Mouse (Mus musculus) limb, embryonic 10.5 days (tissue): ENCODE data around the gene Fut11. TPM values are rescaled to one million over a fixed set of nuclear protein-coding genes. Genes with fewer than 3 reads are reported as not detected.

Experiments
- DNase-seq: peaks from one replicate; pipeline ENCODE4 v3.0.0-alpha.2; 2017; ENCODE audit warnings: low spot score
- H3K27ac ChIP-seq: fragments of 300-500 bp; sonication (generic); 2 replicates; pipeline ENCODE4 v1.5.1; 2016; ENCODE audit warnings: mild to moderate bottlenecking
- H3K27me3 ChIP-seq: fragments of 300-500 bp; sonication (generic); 2 replicates; pipeline ENCODE4 v1.6.1; 2016; ENCODE audit warnings: low read depth, mild to moderate bottlenecking; ENCODE audit not compliant: poor library complexity, severe bottlenecking
- H3K36me3 ChIP-seq: fragments of 300-500 bp; sonication (generic); 2 replicates; pipeline ENCODE4 v1.6.1; 2016; ENCODE audit warnings: mild to moderate bottlenecking, moderate library complexity
- H3K4me1 ChIP-seq: fragments of 300-500 bp; sonication (generic); 2 replicates; pipeline ENCODE4 v1.6.1; 2016
- H3K4me3 ChIP-seq: fragments of 300-500 bp; sonication (generic); 2 replicates; pipeline ENCODE4 v1.5.1; 2016; ENCODE audit warnings: mild to moderate bottlenecking, moderate library complexity
- H3K9me3 ChIP-seq: fragments of 300-500 bp; sonication (generic); replicated peaks from 2 replicates; pipeline ENCODE4 v1.6.1; 2016; ENCODE audit warnings: mild to moderate bottlenecking
- WGBS: fragments of 180-500 bp; shearing (Covaris S2); methylation state at CpG from one replicate; pipeline ENCODE4 v1.1.7; 2016; 5-methylcytosine and 5-hydroxymethylcytosine counted together
- polyA plus RNA-seq: library from polyadenylated mRNA; unstranded; fragments of >200 nt; fragmentation: Nextera tagmentation; extraction: Ambion mirVana; gene quantifications from 2 replicates; pipeline ENCODE4 v1.2.1, GENCODE M21; 2016

The Fut11 gene
- polyA plus RNA-seq, 1 experiment from 2014 or later: 20.4 TPM

DNA sequence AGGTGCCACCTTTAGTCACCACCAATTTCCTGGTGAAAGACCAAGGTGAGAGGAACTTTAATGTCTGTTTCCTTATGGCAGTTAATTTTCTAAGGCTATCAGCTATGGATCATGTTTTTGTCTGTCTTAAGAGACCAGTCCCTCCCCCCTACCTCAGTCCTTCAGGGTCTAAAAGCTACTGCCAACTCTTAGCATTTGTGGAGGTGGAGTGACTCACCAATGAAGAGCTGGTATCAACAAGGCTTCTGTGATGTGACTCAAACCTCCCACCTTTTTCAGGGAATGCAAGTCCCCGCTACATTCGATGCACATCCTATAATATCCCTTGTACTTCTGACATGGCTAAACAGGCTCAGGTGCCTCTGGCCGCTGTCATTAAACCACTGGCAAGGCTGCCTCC is 8.2 kb upstream of the Fut11 start:
- Histone ChIP-seq H3K27ac (no peak overlapping the region), H3K9me3 (no peaks in the 10 kb centered on the region), H3K4me3 (no peak overlapping the region), H3K27me3 (no peaks in the 10 kb centered on the region), H3K4me1 (no peaks in the 10 kb centered on the region), H3K36me3 (peaks cover 100% of the 10 kb centered on the region)
- 95% methylated on average over 3 of the region's 3 CpGs for WGBS
- no peak for DNase-seq

DNA sequence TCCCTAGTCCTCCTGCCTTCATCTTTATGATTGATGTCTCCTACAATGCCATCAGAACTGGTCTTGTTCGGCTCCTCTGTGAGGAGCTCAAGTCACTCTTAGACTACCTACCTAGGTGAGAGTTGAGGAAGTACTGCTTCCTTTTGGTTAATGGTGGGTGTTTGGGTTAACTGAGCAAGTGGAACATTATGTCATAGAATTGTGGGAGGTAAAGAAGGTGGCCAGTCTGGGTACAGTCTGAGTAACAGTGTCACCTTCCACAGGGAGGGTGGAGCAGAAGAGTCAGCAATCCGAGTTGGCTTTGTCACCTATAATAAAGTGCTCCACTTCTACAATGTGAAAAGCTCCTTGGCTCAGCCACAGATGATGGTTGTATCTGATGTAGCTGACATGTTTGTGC is 5.8 kb upstream of the Fut11 start:
- WGBS: 89% methylated on average over 2 of the region's 2 CpGs
- Histone ChIP-seq H3K4me3 (no peak overlapping the region), H3K9me3 (no peaks in the 10 kb centered on the region), H3K27me3 (no peaks in the 10 kb centered on the region), H3K4me1 (peaks cover 2% of the 10 kb centered on the region), H3K27ac (no peak overlapping the region), H3K36me3 (peaks cover 100% of the 10 kb centered on the region)
- DNase-seq: no peak

DNA sequence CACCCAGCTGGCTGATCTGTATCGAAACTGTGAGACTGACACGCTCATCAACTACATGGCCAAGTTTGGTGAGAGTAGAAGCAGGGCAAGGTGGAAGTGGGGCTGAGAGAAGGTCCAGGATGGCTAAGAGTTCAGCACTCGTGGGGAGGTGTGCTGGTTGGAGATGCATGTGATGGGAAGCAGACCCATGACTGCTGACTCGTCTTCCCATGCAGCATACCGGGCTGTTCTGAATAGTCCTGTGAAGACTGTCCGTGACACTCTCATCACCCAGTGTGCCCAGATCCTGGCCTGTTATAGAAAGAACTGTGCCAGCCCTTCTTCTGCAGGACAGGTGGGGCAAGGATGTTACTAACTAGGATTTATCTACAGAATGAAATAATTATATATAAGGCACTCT is 3.0 kb upstream of the Fut11 start:
- no peak for DNase-seq
- WGBS: 88% methylated on average over 6 of the region's 6 CpGs

DNA sequence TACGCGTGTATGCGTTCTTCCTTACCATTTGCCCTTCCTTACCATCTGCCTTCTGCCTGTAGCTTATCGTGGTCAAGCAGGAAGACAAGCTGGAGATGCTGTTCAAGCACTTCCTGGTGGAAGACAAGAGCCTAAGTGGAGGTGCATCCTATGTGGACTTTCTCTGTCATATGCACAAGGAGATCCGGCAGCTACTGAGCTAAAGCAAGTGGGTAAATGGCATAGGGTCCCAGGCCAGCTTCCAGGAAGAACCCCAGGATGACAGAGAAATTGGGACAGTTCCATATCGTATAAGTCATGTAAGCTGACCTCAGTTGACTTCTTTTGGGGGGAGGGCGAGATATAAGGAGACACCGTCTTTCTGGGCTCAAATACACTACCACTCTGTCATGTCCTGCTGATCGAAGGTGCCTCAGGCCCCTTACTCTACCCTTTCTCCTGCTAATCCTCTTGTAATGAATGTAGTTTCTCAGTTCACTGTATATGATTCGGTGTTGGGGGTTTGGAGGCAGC is 1.1 kb upstream of the Fut11 start:
- no peaks in the 10 kb centered on the region for H3K9me3 ChIP-seq
- peaks cover 78% of the 10 kb centered on the region for H3K36me3 ChIP-seq
- no peaks in the 10 kb centered on the region for H3K27me3 ChIP-seq
- H3K4me3 ChIP-seq: no peak overlapping the region
- 95% methylated on average over 10 of the region's 10 CpGs for WGBS
- no peak for DNase-seq
- H3K27ac ChIP-seq: no peak overlapping the region
- peaks cover 34% of the 10 kb centered on the region for H3K4me1 ChIP-seq

More for the DNA sequence above, 3.0 kb upstream of the Fut11 start:
- Histone ChIP-seq H3K9me3 (no peaks in the 10 kb centered on the region), H3K4me1 (peaks cover 23% of the 10 kb centered on the region), H3K36me3 (peaks cover 85% of the 10 kb centered on the region), H3K27ac (no peak overlapping the region), H3K4me3 (no peak overlapping the region), H3K27me3 (no peaks in the 10 kb centered on the region)

DNA sequence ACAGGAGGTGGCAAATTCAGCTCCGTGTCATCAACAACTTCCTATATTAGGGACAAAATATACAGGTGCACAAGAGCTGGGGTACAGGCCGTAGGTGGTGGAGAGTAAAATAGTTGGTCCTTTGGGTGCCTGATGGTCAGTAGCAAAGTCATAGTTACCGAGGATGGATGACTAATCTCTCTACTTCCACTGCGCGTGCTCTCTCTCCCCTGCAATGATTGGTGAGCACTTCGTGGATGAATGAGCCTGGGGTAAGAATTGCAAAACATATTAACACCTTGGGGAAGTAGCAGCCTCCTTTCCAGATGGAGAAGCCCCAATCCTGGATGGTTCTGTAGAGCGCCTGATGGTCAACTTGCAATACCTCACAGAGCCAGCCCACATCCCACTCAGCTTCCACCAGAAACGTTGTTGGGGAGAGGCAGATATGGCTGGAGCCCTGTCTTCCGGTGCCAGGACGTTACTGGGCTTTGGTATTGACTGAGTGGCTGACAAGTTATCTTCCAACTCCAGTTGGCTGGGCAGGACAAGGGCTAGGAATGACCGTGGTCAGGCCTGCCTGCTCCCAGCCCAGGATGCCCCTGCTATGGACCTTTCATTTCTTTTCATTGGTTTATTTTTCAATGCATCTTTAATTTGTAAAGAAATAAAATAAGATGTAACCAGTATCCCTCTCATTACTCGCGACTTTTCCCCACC is 434 bp upstream of the Fut11 start:
- no peaks in the 10 kb centered on the region for H3K27me3 ChIP-seq
- H3K4me1 ChIP-seq: peaks cover 34% of the 10 kb centered on the region
- no peak for DNase-seq
- peak overlapping the region; percentile 95 for H3K4me3 ChIP-seq
- peak overlapping the region; percentile 96 for H3K27ac ChIP-seq
- WGBS: 49% methylated on average over 13 of the region's 13 CpGs
- no peaks in the 10 kb centered on the region for H3K9me3 ChIP-seq
- peaks cover 78% of the 10 kb centered on the region for H3K36me3 ChIP-seq

DNA sequence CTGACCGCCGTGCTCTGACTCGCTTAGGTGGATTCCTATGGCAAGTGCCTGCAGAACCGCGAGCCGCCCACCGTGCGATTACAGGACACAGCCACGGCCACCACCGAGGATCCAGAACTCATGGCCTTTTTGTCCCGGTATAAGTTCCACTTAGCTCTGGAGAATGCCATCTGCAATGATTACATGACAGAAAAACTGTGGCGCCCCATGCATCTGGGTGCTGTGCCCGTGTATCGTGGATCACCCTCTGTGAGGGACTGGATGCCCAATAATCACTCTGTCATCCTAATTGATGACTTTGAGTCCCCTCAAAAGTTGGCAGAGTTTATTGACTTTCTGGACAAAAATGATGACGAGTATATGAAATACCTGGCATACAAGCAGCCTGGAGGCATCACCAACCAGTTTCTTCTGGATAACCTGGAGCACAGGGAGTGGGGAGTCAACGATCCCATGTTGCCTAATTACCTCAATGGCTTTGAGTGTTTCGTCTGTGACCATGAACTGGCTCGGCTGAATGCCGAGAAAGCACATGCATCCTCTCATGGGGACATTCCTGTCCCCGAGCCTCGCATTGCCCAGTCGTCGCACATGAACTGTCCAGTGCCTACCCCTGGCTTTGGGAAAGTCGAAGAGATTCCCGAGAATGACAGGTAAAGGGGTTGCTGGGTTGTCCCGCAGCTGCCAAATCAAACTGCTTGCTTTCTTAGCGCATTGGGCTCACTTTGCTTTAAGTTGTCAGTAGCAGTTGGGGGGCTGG is 1.2 kb downstream of the Fut11 start:
- Histone ChIP-seq H3K4me1 (peaks cover 37% of the 10 kb centered on the region), H3K27ac (peak overlapping the region; percentile 96)
- 19% methylated on average over 27 of the region's 27 CpGs for WGBS

DNA sequence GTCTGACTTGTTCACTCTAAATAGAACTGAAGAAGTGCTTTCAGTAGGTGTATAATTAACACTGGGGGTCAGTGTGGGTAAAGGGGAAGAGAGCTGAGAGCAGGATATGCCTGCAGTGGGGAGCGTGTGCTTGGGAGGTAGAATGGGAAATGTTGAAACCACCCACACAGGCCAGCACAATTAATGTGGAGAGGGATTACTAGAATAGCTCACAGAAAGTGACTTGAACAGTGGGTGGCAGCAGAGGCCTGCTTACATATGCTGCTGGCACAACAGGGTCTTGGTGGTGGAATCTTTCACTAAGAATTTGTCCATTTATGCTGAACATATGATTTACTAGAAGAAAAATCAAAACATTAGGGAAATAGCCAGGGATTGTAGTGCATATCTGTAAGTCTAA is 2.2 kb downstream of the Fut11 start:
- DNase-seq: no peak
- H3K9me3 ChIP-seq: no peaks in the 10 kb centered on the region
- WGBS: 27% methylated on average over 1 of the region's 1 CpGs
- H3K36me3 ChIP-seq: peaks cover 63% of the 10 kb centered on the region
- no peak overlapping the region for H3K27ac ChIP-seq
- no peaks in the 10 kb centered on the region for H3K27me3 ChIP-seq
- H3K4me3 ChIP-seq: peak overlapping the region; percentile 95
- peaks cover 45% of the 10 kb centered on the region for H3K4me1 ChIP-seq

More for the DNA sequence above, 1.2 kb downstream of the Fut11 start:
- Histone ChIP-seq H3K9me3 (no peaks in the 10 kb centered on the region), H3K27me3 (no peaks in the 10 kb centered on the region), H3K36me3 (peaks cover 73% of the 10 kb centered on the region), H3K4me3 (peak overlapping the region; percentile 95)
- DNase-seq: no peak

DNA sequence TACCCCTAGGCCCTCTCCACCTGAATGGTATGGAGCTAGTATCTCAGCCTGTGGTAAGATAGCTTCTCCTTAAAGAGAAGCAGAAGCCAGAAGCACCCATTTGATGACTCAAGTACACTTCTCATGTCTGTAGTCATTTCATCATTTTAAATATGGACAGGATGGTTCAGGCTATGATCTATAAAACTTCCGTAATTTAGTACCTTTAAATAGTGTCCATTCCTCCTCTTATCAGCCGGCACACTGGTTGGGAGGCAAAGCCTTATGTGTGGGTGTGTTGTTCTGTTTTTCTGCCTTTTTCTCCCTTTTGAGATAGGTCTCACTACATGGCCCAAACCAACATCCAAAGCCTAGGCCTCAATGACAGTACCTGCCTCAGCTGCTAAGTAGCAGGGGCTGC is 3.7 kb downstream of the Fut11 start:
- Histone ChIP-seq H3K9me3 (no peaks in the 10 kb centered on the region), H3K27ac (no peak overlapping the region), H3K4me3 (no peak overlapping the region), H3K27me3 (no peaks in the 10 kb centered on the region), H3K36me3 (peaks cover 47% of the 10 kb centered on the region), H3K4me1 (peaks cover 47% of the 10 kb centered on the region)
- WGBS: 94% methylated on average over 2 of the region's 2 CpGs
- no peak for DNase-seq

DNA sequence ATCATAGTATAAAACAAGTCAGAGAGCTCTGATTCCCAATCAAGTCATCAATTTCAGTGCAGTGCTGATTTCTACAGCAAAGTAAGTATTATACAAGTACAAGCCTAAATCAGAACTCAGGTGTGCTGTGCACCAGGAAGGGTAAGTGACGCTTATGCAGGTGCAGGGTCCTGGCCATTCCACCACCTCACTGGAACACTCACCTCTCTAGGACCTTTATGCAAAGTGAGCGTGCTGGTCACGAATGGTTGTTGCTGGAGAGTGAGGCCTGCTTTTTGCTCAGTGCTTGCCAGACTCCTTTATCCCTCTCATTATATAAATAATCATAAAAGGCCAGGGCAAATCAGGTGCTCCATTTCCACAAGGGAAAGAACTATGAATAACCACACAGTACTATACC is 5.6 kb downstream of the Fut11 start:
- no peak overlapping the region for H3K4me3 ChIP-seq
- H3K27ac ChIP-seq: no peak overlapping the region
- peaks cover 39% of the 10 kb centered on the region for H3K4me1 ChIP-seq
- H3K27me3 ChIP-seq: no peaks in the 10 kb centered on the region
- DNase-seq: no peak
- 93% methylated on average over 3 of the region's 3 CpGs for WGBS
- peaks cover 47% of the 10 kb centered on the region for H3K36me3 ChIP-seq
- H3K9me3 ChIP-seq: no peaks in the 10 kb centered on the region

DNA sequence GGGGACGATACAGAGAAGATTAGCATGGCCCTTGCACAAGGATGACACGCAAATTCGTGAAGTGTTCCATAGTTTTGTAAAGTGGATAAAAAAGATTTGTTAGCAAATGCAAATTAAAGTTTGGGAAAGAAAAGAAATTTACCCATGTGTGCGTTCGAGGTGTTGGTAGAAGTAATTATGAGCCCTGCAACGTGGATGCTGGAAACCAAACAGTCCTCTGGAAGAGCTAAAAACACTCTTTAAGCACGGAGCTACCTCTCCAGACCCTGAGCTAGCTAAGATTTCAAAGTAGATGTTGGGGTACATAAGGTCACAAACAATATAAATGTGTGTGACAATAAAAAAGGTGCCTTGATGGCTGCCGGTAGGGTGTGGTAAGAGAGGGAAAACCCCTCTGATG is 6.8 kb downstream of the Fut11 start:
- Histone ChIP-seq H3K27me3 (no peaks in the 10 kb centered on the region), H3K4me3 (peak overlapping the region; percentile 75), H3K4me1 (peaks cover 30% of the 10 kb centered on the region), H3K27ac (no peak overlapping the region), H3K36me3 (peaks cover 46% of the 10 kb centered on the region), H3K9me3 (no peaks in the 10 kb centered on the region)
- DNase-seq: no peak
- 83% methylated on average over 8 of the region's 8 CpGs for WGBS

DNA sequence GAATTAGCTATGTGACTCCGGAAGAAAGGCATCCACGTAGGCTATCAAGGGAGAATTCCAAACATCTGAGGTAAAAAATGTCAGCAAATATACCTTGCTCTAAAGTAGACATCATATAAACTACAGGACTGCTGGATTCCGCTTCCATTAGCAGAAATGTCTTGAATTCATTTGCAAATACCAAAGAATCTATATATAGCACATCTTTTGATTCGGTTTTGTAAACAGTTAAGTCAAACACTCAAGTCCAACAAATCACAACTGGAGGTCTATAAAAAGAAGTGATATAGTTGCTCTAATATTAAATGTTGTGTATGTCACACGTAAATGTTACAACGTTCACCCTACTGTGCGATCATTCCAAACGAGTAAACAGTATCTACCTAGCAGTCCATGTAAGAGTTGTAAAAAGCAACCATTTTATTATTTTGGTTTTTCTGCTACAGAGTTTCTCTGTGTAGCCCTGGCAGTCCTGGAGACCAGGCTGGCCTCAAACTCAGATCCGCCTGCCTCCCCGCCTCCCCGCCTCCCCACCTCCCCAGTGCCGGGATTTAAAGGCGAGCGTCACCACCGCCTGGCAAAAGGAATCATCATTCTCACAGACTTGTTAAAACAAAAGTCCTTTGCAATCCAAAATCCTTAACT is 7.5 kb downstream of the Fut11 start:
- no peak for DNase-seq
- no peaks in the 10 kb centered on the region for H3K27me3 ChIP-seq
- peaks cover 23% of the 10 kb centered on the region for H3K4me1 ChIP-seq
- H3K27ac ChIP-seq: peak overlapping the region; percentile 95
- H3K4me3 ChIP-seq: peak overlapping the region; percentile 75
- H3K9me3 ChIP-seq: no peaks in the 10 kb centered on the region
- peaks cover 46% of the 10 kb centered on the region for H3K36me3 ChIP-seq
- WGBS: 14% methylated on average over 15 of the region's 15 CpGs

DNA sequence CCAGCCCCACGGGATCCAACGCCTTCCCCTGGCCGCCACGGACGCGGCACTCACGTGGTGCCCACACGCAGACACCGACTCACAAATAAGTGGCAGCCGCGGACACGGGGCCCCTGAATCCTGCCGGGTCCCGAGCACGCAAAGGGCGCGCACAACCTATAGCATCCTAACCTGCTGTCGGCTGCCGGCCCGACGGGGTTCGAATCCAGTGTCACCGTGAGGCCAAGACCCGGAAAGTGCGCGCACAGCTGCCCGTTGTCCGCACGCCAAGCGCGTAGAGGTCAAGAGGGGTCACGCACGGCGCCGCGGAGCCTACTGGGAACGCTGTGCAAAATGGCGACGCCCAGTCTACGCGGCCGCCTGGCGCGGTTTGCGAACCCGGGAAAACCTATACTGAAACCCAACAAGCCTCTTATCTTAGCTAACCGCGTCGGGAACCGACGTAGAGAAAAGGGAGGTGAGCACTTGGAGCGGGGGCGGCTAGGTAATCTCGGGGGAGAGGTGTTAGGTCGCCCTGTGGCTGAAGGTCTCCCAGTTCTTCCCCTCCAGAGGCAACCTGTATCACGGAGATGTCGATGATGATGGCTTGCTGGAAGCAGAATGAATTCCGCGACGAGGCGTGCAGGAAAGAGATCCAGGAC is 8.1 kb downstream of the Fut11 start, which contains the start of gene Chchd1:
TSS of gene Chchd1 (plus strand) at position 266 of the 641 bp plus-strand sequence.
- under 1% methylated on average over 61 of the region's 61 CpGs for WGBS
- H3K27ac ChIP-seq: peak within 1 kb of the TSS; percentile 95
- peaks cover 19% of the 10 kb centered on the region for H3K4me1 ChIP-seq
- H3K36me3 ChIP-seq: peaks cover 43% of the 10 kb centered on the region
- H3K9me3 ChIP-seq: no peaks in the 10 kb centered on the region
- peak within 1 kb of the TSS; percentile 75 for H3K4me3 ChIP-seq
- H3K27me3 ChIP-seq: no peaks in the 10 kb centered on the region
- DNase-seq: peak; percentile 93
